Mouse (Mus musculus): Measurements from ENCODE around the gene Rad52.

Gene Rad52

DNA sequence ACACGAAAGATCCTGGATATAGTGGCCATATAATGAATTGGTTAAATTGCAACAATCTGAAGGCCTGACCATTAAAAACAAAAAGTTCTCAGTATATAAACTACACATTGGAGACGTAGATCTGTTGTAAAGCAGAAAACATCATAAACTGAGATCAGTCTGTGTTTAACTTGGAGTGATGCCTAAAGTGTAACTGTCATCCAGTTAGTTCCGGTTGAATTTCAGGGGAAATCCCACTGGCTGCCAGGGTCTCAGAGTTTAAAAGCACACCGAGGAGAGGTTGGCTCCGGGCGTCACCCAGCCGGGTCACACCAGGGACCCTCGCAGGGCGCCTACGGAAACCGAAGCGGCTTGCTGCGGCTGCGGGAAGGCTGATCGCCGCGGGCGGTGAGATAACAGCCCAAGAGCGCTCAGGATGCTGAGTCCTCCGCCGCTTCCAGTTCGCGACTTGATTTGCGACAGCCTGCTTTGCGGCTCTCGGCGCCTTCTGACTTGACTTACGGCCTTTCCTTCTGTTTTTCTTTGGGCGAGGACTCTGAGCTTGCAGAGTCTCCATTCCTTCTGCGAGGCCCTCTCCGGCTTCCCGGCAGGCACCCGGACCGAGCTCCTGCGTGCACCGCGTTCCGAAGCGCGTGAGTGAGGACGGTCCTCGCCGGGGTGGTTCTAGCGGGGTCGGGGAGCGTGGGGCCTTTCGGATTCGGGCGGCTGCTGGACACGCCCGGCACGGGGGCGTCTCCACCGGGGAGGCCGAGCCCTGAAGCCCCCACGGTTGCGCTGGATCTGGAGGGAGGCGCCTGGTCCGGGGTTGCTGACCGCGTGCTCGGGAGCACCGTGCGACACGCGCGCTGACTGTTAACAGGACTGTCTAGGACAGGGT is at the start of gene Rad52:
Rad52 (plus strand) TSS at position 495 of the 877 bp plus-strand sequence.
- peak; percentile 73 to 82 for DNase-seq (ENCODE audit: low spot score in 2 of 2)

DNA sequence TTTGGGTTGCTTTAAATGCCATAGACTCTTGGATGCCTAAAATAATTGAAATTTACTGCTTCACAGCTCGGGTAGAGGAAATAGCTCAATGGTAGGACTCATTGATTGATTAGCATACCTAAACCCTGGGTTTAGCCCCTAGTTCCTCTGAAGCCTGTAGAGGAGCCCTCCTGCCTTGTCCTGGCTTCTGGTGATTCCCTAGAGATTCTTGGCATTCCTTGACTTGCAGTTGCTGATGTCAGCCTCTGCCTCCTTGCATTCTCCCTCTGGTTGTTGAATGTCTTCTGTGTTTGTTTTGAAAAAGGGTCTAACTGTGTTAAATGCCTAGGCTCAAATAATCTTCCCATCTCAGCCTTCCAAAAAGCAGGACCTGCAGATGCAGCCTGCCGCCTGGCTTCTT is 48.3 kb upstream of the Rad52 start:
- DNase-seq (ENCODE audit: low spot score in 2 of 2) = no peak

DNA sequence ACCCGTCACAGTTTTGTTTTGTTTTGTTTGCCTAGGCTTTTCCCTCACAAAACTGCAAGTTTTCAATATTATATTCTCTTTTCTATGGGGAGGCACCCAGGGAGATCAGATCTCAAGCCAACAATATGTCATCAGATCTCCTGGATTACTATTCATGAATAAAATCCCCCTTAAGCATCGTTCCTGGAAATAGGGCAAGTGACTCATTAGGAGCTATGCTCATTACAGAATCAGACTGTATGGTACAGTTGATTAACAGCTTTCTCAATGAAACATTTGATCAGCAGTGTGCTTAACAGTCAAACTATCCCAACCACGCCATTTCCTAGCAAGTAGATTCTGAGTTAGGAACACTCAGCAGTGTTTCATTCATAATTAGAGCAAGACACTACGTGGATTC is 47.0 kb upstream of the Rad52 start:
- DNase-seq (ENCODE audit: low spot score in 2 of 2) = no peak

DNA sequence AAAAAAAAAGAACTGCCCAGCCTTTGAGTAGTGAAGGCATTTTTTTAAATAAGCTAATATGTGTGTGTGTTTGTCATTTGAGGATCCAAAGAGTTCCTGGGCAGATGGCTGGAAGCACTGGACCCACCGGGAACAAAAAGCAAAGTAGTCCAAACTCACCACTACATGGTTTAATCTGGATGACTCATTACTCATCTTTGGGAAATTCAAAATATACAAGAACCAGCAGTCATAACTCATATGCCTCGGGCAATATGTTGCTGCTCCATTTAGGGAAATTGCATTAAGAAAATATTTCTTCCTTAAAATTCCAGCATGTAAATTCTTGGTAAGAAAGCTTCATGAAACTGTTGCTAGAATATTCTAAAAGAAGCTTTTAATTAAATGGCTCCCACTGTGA is 42.3 kb upstream of the Rad52 start:
- no peak for DNase-seq (ENCODE audit: low spot score in 2 of 2)

DNA sequence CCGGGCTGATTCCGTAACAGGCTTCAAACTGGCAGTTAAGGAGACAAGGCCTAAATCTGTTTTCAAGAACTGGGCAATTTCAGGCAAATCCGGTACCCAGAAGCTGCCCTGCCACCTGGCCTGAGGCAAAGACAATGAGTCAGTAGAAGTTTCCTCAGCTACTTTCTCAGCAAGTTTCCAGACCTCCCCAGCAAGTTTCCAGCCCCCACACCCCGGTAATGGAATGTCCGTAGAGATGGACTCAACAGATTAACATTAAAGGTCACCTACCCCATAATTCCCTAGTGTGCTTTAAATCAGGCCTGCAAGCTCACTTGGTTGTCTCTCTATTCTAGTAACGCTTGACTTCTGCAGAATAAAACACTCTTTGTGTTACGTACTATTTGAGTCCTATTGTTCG is 41.0 kb upstream of the Rad52 start:
- no peak for DNase-seq (ENCODE audit: low spot score in 2 of 2)

DNA sequence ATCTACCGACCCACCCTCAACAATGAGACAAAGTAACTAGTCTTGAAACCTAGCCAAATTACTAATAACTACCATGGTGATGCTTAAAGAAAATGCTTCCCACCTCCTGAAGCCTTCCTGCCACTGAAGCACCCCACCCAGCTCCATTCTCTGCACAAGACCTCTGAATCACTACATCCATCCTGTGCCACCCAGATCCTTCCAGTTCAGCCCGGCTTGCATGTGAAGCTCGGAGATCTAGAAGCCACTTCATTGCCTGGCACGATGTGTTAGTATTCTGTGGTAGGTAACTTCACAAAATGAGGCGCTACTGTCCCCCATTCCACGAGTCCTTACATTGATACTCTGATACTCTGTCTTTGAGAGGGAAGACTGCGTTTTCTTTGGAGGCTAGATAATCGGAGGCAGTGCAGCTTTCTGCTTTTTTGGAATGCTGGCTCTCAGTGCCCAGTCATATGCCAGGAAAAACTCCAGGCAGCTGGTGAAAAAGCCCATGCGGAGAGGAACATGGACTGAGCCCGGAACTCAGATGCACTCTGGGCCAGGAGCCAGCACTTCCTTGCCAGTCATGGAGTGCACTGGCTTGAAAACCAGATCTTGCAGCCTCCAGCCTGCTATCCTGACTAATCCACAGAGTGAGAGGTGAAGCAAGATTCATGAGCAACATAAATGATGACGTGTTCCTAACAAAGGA is 38.0 kb upstream of the Rad52 start:
- no peak for DNase-seq (ENCODE audit: low spot score in 2 of 2)

DNA sequence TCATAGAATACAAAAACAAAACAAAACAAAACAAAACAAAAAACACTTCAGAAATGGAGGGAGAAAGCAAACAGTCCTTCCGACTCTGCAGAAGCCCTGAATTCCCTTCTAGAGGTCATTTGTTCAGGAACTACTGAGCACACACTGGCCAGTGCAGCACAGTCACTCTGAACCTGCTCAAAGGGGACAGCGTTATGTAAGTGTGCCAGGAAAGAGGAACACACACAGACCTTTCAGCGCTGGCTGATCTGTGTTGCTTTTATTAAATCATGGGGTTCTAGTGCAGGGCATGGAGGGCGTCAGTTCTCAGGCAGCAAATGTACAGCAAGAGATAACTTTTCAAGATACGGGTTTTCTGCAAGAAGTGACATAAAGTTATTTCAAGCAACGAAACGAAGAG is 19.3 kb upstream of the Rad52 start:
- no peak for DNase-seq (ENCODE audit: low spot score in 2 of 2)

DNA sequence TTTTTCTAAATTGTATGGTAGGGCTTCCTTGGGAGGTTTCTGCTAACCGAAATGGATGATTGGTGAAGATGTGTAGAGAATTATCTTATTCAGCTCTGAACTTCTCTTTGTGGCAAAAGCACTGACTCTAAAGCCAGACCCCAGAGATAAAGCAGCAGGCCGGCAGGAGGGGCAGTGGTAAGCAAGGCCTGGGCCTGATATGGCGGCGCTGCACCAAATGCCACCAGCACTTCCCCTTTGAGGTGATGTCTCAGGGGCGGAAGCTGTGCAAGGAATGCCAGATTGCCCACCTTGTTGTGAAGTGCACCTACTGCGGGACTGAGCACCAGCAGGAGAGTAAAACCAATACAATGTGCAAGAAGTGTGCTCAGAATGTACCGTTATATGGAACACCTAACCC is 9.8 kb upstream of the Rad52 start:
- no peak for DNase-seq (ENCODE audit: low spot score in 2 of 2)

DNA sequence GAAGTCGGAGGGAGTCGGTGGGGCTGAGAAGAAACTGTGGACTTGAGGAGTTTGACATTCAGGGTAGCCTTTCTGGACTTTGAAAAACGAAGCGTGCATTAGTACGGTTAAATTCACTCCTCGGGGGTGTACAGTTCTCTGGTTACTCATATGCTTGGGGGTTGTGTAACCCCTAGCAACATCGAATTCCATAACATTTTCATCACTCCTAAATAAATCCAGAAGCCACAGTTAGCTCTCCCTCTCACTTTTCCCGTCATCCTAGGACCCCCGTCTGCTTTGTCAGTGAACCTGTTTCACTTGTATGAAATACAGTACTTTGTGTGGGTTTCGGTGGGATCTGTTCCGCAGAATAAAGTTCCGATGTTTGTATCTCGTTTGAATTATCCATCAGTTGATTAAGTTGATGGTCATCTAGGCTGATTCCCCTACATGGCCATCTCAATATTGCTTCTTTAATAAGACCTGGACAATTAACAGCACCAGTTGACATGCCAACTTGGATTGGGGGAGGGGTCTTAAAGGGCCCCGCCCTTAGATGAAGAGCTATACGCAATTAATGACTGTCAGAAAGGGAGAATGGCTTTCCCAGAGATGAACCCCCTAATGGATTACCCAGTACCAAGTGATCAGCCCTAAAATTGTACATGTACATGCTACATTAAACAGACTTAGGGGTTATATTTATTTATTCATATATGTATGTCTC is 737 bp downstream of the Rad52 start:
- no peak for DNase-seq (ENCODE audit: low spot score in 2 of 2)

DNA sequence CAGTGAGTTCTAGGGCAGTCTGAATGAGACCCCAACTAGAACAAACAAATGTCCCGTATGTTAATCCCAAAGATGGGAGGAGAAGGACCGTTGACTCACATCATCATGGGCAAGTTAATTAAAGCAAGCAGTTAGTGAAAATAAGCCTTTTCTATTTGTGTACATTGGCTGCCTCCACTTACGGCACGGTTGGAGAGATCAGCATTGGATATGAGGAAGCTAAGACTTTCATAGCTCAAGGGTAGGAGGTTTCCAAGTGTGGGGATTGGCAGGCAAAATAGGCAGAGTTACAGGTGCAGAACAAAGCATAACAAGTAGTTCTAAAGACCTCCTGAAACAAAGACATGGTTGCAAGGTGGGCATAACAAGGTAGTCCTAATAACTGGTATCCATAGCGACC is 3.0 kb downstream of the Rad52 start:
- no peak for DNase-seq (ENCODE audit: low spot score in 2 of 2)

DNA sequence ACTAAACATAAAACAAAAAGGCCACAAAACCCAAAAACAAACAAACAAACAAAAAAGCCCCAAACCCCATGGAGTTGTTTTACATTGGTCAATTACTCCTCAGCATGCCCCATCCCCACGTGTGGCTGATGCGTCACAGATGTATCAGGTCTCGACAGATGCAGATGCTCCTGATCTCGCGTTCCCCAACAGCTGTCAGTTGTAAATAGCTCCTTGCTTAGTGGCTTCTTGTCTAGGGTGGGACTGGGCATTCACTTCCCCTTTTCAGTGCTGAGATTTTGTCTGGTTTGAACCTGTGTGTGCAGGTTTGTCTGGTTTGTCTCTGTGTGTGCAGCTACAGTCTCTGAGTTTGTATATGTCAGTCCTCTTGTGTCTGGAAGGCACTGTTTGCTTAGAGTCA is 9.5 kb downstream of the Rad52 start:
- no peak for DNase-seq (ENCODE audit: low spot score in 2 of 2)

DNA sequence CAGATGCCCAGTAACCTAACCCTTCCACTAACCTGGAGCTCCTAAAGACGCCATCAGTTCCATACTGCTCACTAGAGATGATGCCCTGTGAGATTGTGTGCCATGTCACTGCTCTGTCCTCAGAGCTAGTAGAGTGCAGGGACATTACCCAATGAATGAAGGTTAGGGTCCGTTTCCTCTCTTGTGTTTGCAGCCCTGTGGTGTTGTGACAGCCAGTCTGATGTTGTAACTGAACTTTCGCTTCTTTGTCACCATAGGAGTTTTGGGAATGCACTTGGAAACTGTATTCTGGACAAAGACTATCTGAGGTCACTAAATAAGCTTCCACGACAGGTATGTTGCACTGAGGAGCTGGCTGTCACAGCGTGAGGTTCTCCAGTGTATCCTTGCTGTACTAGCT is 13.2 kb downstream of the Rad52 start:
- no peak for DNase-seq (ENCODE audit: low spot score in 2 of 2)

DNA sequence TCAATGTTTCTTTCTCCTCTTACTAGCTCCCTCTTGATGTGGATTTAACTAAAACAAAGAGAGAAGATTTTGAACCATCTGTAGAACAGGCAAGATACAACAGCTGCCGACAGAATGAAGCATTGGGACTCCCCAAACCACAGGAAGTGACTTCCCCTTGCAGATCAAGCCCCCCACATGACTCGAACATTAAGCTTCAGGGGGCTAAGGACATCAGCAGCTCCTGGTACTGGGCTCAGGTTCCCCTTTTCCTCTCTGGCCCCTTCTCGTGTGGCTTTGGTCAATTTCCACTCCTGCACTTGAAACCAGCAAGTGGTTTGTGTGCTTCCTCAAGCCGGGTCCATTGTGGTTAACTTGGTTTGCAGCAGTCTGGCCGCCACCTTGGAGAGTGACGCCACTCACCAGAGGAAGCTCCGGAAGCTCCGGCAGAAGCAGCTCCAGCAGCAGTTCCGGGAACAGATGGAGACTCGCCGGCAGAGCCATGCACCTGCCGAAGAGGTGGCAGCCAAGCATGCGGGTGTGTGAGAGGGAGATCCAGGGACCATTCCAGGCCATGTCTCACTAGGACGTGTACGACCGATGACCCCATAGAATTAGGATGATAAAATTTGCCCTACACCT is 16.2 kb downstream of the Rad52 start:
- DNase-seq (ENCODE audit: low spot score in 2 of 2) = no peak

DNA sequence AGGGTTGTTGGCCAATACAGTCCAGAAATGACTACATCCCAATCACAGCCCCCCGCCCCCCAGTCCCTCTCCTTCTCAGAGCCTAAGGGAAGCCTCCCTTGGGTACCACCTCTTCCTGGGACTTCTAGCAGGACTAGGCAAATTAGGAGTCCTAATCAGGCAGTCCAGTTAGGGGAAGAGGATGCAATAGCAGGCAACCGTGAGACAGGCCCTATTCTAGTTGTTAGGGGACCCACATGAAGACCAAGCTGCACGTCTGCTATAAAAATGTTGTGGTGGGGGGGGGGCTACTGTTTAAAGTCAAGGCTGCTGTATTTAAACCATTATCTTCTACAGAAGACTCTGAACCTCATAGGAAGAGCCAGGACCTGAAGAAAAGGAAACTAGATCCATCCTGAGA is 19.6 kb downstream of the Rad52 start:
- DNase-seq (ENCODE audit: low spot score in 2 of 2) = no peak

DNA sequence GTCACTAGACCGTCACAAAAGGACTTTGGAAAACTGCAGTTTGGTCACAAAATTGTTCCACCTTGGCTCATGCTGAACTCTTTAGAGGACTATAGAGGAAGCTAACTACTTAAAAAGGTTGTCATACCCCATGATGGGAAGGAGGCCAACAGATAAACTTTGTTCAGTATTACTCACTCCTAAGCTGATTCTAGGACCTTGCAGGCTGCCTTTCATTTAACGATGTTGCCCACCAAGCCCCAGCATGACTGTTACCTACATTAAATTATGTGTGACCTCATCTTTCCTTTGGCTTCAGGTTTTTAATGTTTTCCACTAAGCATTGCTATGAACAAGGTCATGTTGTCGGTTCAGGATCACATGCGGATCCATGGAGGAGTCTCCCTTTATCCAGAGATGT is 20.0 kb downstream of the Rad52 start:
- no peak for DNase-seq (ENCODE audit: low spot score in 2 of 2)

DNA sequence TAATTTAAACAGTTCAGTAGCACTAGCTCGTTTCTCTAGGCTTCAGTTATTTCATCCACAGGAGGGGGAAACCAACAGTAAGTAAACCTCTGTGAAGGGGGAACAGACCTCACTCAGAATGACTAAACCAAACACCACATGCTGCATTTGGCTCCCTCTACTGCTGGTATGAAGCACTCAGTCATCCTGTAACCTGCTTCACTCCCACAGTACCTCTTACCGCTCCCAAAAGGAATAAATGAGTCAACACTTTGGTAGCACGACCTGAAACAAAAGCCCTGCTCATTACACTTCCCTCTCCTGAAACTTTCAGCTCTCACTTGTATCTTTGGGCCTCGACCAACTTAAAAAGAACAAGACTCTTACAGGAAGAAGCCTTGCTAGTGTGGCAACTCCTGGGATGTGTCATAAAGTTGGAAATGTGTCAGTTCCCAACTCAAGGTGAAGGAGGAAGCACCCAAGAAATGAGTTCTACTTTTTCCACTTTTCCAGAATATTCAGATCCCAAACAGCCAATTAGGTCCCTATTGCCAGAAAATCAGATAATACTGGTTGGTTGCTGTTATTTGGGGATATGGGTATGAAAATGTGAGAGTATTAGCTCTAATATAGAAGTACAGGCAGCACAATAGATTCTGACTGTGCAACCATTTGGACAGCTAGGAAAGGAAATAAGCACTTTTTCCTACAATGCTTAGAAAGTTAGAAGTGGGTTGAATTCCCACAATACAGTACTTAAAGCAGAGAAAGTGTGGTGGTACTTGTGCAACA is 21.9 kb downstream of the Rad52 start:
- DNase-seq (ENCODE audit: low spot score in 2 of 2) = peak in 1 of 2 experiments; percentile 8
